Mouse (Mus musculus) right cerebral cortex, postnatal 10 days (tissue): ENCODE measurements around the gene Taf1a.

ENCODE experiments used
- DNase-seq, 2 experiments: peaks; one replicate each; pipeline ENCODE4 v3.0.0; 2021; ENCODE audit warnings: low spot score in 2 of 2

Gene Taf1a

DNA sequence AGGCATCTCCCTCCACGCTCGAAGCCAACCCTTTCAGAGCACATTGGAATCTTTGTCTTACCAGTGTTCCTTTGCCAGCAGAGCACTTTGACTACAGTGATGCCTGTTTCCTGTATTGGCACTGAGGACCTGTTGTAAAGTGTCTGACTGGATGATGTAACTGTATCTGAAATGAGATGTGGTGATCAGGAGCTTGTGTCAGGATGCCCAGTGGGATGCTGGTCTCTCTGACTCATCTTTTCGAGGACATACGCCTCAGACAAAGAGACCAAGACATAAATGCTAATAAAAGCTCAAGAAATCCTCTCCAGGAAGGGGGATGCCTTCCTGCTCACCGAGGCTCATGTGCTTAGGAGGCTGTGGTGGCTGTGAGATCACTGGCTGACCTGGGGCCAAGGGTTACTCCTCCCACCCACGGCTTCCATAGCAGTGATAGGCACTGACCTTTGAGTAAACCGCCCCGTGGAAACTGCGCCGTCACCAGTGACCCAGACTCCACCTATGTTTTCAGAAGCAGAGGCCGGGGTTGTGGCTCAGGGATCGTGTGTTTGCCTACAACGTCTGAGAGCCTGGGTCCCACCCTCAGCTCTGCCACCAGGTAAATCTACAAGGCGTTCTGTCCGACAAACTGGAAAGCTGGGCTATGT, 25.4 kb downstream of the Taf1a start:
- no peak for DNase-seq

DNA sequence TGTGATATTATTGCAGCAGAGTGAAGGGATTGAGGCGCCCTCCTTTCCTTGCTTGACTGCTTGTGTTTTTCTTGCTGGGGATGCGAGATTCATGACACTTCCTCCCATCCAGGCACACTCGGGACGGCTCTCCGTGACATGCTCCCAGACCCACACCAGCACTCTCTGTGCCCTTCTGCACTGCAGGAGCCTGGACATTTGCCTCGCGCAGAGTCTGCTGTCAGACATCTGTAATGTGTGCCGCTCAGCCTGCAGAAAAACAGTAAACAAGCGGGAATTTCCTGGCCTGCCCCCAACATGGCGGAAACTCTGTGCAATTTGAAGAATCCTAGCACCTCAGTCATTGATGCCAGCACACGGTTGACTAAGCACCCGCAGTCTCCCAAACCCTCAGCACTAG, 29.1 kb downstream of the Taf1a start, which contains the start of gene Hhipl2:
Gene Hhipl2 (plus strand): TSS at position 343 of the 400 bp plus-strand sequence.
- DNase-seq, result no peak

DNA sequence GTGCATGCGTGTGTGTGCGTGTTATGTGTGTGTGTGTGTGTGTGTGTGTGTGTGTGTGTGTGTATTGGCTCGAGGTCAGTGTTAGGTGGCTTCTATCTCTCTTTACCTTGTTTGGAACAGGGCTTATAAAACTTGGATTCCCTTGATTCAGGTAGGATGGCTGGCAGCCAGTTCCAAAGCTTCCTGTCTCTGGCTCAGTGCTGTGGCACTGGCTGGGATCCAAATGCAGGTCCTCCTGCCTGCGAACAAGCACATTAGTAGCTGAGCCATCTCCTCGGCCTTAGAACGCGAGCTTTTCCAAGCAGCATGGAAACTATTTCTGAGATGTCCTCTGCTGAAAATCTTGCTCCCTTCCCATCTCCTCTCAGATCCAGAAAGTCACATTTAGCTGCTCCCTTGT, 31.0 kb downstream of the Taf1a start:
- DNase-seq, result no peak

DNA sequence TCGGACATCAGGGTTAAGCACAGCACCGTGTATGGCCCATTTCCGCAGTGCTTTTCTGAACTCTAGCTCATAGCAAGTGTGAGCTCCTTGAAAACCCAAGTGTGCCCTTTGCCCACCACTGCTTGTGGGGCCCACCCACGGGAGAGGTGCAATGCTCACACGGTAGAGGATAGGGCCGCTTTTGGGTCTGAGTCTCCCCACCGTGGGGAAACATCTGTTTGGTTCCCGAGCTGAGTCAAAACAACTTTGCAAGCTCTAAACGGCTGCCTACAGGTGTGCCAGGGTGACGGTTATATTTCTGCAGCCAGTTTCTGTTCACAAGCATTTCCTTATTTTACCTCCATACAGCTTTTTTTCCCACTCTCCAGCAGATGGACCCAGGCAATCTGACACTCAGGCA, 31.5 kb downstream of the Taf1a start:
- DNase-seq, result no peak

DNA sequence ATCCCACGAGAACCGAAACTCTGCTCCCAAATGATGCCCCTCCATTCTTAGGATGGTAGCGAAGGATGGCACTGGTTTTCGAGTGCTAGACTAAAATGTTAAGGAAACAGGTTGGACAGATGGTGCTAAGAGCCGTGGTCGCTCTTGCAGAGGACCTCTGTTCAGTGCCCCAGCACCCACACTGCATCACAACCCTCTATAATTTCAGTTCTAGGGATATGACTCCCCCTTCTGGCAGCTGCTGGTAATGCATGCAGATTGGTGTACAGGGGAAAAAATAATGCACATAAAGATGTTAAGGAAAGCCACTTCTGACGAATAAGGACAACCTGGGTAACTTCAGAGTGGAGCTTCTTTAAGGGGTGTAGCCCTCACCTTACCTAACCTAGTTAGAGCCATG, 35.3 kb downstream of the Taf1a start:
- DNase-seq, result no peak

DNA sequence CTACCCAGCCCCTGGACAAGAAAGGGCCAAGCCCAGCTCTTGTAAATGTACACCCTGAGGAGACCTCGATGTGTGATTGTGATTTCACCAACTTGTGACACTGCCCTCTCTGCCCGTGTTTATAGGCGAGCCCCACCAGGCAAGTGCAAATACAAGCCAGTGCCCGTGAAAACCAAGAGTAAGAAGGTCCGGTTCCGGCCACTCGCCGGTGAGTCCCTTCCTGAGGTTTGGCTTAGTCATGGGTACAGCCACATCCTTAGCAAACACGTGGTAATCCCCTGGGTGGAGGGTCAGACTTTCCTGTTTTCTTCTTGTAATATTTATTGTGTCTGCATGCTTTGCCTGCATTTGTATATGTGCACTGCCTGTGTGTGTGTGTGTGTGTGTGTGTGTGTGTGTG, 46.1 kb downstream of the Taf1a start:
- DNase-seq, result no peak

DNA sequence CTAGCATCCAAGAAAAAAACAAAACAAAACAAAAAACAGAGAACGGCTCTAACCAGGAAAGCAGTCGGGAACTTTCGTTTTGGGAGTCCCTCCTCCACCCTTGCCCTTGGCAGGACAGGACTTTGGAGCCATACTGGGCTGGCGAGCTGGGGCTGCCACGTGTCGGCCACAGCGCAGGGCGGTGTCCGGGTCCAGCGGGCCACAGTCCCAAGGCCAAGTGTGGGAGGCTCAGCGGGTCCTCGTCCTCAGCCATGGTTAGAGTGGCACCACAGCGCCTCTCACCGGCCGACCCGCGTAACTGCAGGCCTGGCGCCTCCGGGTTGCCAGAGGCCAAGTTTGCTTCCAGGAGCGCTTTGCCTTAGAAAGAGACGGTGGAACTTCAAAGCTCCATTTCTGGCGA, 50.3 kb downstream of the Taf1a start:
- peak; percentile 69 to 71 for DNase-seq

DNA sequence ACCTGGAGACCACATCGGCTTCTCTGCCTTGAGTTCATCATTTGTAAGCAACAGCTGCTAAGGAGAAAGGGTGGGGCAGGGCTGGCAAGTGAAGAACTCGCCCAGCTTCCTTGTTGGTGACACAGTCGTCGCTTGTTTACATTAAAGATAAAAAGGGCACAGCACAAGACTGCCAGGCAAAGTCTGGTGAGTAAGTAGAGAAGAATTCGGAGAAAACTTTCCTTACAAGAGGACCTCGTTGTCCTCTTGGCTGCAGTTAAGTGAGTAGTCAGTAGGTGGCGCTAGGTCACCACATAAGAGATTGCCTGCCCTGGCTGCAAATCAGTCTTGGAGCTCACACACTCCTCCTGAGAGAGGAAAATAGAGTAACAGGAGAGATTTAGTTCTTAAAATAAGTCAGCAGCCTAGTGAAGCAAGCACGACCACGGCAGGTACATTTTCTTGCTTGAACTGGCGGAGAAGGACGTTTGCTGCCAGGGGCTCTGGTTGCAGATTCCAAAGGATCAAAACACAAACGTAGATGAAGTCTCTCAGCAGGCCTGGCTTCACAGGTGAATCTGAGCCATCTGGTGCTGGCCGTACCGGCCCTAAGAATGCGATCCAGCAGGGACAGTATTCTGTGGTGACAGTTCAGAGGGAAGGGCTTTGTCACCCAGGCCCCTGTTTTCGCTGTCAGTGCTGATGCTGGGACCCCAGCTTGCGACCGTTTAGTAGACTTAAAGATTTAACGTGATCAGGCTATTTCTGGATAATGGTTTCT, 53.4 kb downstream of the Taf1a start:
- DNase-seq, result peak; percentile 86 to 89

DNA sequence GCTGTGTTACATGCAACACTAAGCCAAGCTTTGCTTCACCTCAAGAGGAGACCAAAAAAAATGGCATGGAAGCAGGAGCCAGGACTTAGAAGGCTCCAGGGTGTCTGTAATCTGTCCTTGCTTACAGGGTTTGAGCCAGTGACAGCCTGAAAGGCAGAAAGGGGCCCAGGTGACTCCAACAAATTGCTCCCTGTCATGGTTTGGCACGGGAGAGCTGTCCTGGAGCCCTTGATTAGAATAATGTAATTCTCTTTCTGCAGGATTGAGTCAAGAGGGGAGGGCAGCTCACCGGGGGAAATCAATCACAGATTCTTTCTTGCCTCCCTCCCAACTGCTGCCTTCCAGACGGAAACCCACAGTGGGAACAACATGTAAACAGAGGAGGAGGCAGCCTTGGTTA, 64.3 kb downstream of the Taf1a start:
- DNase-seq, result no peak
